Mouse (Mus musculus) liver, embryonic 14.5 days (tissue): ENCODE measurements around the gene Tnxb. TPM values are rescaled to one million over a fixed set of nuclear protein-coding genes. Genes with fewer than 3 reads are reported as not detected.

Experiments
- ATAC-seq: fragments of 200-750 bp; cut with Nextera tagmentation; 2 replicates; pipeline ENCODE4 v1.8.0; 2017; ENCODE audit warnings: moderate number of reproducible peaks, mild to moderate bottlenecking, moderate library complexity; ENCODE audit not compliant: insufficient read depth
- DNase-seq, 3 experiments: peaks; one replicate each; pipeline ENCODE4 v3.0.0-alpha.2; 2012 to 2013; ENCODE audit warnings: low read depth in 3 of 3, low spot score in 3 of 3
- H3K27ac ChIP-seq: fragments of 300-500 bp; sonication (generic); 2 replicates; pipeline ENCODE4 v1.5.1; 2014; ENCODE audit warnings: moderate library complexity, mild to moderate bottlenecking, control low read depth, inconsistent platforms
- H3K27me3 ChIP-seq: fragments of 300-500 bp; sonication (generic); 2 replicates; pipeline ENCODE4 v1.6.1; 2014; ENCODE audit warnings: mild to moderate bottlenecking, low read length, moderate library complexity; ENCODE audit not compliant: control insufficient read depth, insufficient read depth
- H3K36me3 ChIP-seq: fragments of 300-500 bp; sonication (generic); replicated peaks from 2 replicates; pipeline ENCODE4 v1.6.1; 2014; ENCODE audit warnings: low read depth; ENCODE audit not compliant: control insufficient read depth, insufficient read depth
- H3K4me1 ChIP-seq, 2 experiments: fragments of 200-500 bp in 1 of 2; fragments of 300-500 bp in 1 of 2; sonication (generic) in 1 of 2; replicated peaks; 2 replicates each; pipeline ENCODE4 v1.6.1; 2012 to 2014; ENCODE audit warnings: antibody characterized with exemption in 1 of 2, inconsistent platforms in 1 of 2, low read length in 1 of 2; ENCODE audit not compliant: control insufficient read depth in 2 of 2, insufficient read depth in 2 of 2
- H3K4me2 ChIP-seq: fragments of 300-500 bp; sonication (generic); 2 replicates; pipeline ENCODE4 v1.6.1; 2014; ENCODE audit warnings: low read depth, mild to moderate bottlenecking, control low read depth, moderate library complexity
- H3K4me3 ChIP-seq, 2 experiments: fragments of 200-500 bp in 1 of 2; fragments of 300-500 bp in 1 of 2; sonication (generic) in 1 of 2; 2 replicates each; pipeline ENCODE4 v1.5.1; 2012 to 2014; ENCODE audit warnings: low read depth in 2 of 2, low read length in 2 of 2, mild to moderate bottlenecking in 2 of 2, control low read depth in 1 of 2, inconsistent platforms in 1 of 2, moderate library complexity in 1 of 2; ENCODE audit not compliant: insufficient read depth in 1 of 2
- H3K9ac ChIP-seq: fragments of 300-500 bp; sonication (generic); replicated peaks from 2 replicates; pipeline ENCODE4 v1.6.1; 2014; ENCODE audit warnings: mild to moderate bottlenecking, control low read depth, moderate library complexity
- H3K9me3 ChIP-seq: fragments of 300-500 bp; sonication (generic); 2 replicates; pipeline ENCODE4 v1.6.1; 2016; ENCODE audit warnings: low read length, mixed read lengths; ENCODE audit not compliant: control insufficient read depth
- CTCF ChIP-seq: IDR thresholded peaks from 2 replicates; pipeline ENCODE4 v1.5.1; 2016; ENCODE audit warnings: antibody characterized with exemption, low read depth, control low read depth
- EP300 ChIP-seq: IDR thresholded peaks from 2 replicates; pipeline ENCODE4 v1.6.1; 2016; ENCODE audit warnings: antibody characterized with exemption, low read depth
- WGBS: fragments of 180-500 bp; shearing (Covaris S2); extraction: QIAGEN DNeasy Blood & Tissue Kit; methylation state at CpG from one replicate; pipeline ENCODE4 v1.1.7; 2014; ENCODE audit not compliant: insufficient replicate concordance; 5-methylcytosine and 5-hydroxymethylcytosine counted together
- polyA plus RNA-seq, 2 experiments: library from polyadenylated mRNA; depleted of rRNA in 1 of 2; stranded (reverse) in 1 of 2; unstranded in 1 of 2; fragments of >200 nt; fragmentation: Nextera tagmentation in 1 of 2; extraction: Ambion mirVana in 1 of 2; gene quantifications; 2 replicates each; pipeline versions ENCODE4 v1.2.1 to v1.2.3; 2012 to 2014

Tnxb gene
- polyA plus RNA-seq, 2 experiments = 0.13 to 0.17 TPM

DNA sequence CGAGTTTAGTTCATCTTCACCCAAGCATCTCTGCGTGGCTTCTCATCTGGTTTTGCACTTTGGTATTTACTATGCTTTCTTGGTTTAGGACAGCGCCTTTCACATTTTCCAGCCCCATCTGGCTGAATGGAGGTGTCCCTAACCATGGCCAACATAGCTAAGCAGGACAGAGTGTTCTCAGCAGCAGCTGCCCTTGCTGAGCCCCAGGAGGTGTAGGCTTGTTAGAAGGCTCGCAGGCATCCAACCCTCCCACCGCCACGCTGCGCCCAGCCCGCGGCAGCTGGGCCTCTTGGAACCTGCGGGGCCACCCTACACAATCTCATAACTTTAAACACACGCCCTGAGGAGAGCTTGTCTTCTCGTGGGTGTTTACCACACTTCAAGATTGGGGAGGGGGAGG is 6.3 kb downstream of the Tnxb start:
- 53% methylated on average over 12 of the region's 12 CpGs for WGBS
- Histone ChIP-seq H3K4me2 (no peak overlapping the region), H3K9ac (no peak overlapping the region), H3K27me3 (peaks cover 20% of the 10 kb centered on the region), H3K9me3 (no peaks in the 10 kb centered on the region), H3K4me1 (no peaks in the 10 kb centered on the region), H3K4me3 (no peak overlapping the region), H3K27ac (no peak overlapping the region), H3K36me3 (no peaks in the 10 kb centered on the region)
- no peak for ATAC-seq
- TF ChIP-seq EP300 = no peak
- no peak for TF ChIP-seq CTCF
- no peak for DNase-seq

DNA sequence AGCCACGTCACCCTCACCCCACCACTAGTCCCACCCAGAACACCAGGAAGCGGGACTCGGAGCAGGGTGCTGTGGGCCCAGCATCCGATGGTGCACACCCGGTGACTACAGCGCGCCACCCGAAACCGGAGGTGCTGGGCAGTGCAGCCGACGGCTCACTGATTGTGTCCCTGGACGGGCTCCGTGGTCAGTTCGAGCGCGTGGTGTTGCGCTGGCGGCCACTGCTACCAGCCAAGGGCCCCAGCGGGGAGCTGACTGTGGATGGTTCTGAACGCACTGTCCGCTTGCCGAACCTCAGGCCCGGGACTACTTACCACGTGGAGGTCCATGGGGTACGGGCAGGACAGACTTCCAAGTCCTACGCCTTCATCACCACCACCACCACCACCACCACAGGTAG is 9.9 kb downstream of the Tnxb start:
- Histone ChIP-seq H3K9me3 (no peaks in the 10 kb centered on the region), H3K9ac (no peak overlapping the region), H3K4me1 (no peaks in the 10 kb centered on the region), H3K36me3 (no peaks in the 10 kb centered on the region), H3K4me2 (no peak overlapping the region), H3K27ac (no peak overlapping the region), H3K4me3 (no peak overlapping the region), H3K27me3 (no peaks in the 10 kb centered on the region; the same call in 1 of the 2 replicates)
- no peak for ATAC-seq
- TF ChIP-seq CTCF = no peak
- TF ChIP-seq EP300 = no peak
- WGBS = 69% methylated on average over 26 of the region's 26 CpGs
- no peak for DNase-seq

DNA sequence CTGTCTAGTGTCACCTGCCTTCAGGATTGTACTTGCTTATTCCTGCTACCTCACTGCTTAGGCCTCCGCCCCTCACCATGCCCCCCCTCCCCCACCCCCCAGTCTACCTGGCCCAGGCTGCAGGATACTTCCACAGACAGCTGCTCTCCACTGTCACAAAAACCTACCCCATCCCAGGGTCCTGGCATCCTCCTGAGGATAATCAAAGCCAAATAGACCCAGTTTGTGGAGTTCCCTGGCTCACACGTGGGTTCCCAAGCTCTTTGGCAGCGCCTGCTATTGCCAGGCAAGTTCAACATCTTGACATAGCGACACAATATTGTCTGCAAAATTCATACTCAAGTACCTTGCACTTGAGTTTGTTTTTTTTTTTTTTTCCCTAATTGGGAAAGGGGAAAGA is 10.3 kb downstream of the Tnxb start:
- Histone ChIP-seq H3K4me2 (no peak overlapping the region), H3K4me3 (no peak overlapping the region), H3K9me3 (no peaks in the 10 kb centered on the region), H3K9ac (no peak overlapping the region), H3K4me1 (no peaks in the 10 kb centered on the region), H3K27me3 (no peaks in the 10 kb centered on the region; the same call in 1 of the 2 replicates), H3K27ac (no peak overlapping the region), H3K36me3 (no peaks in the 10 kb centered on the region)
- WGBS = 62% methylated on average over 4 of the region's 4 CpGs
- TF ChIP-seq CTCF = no peak
- TF ChIP-seq EP300 = no peak
- DNase-seq (no peak), ATAC-seq (no peak)

DNA sequence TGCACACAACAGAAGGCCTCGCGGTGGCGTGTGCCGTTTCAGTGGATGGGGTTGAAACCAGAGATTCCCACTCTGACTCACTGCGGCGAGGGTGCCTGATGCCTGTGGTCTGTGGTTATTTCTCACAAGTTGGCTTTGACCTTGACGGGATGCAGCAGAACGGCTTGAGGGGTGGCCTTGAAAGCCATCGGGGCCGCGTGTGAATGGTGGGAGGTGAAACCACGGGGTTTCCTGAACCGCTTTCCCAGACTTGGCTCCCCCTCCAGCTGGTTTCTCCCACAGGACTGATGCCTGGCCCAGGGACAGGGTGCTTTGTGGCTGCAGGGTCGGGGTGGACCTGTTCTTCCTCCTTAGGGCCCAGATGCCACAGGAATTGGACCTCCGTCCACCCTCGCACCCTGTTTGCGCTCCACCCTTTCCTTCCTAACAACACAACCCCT is 10.8 kb downstream of the Tnxb start:
- H3K27me3 ChIP-seq = no peaks in the 10 kb centered on the region; the same call in 1 of the 2 replicates

DNA sequence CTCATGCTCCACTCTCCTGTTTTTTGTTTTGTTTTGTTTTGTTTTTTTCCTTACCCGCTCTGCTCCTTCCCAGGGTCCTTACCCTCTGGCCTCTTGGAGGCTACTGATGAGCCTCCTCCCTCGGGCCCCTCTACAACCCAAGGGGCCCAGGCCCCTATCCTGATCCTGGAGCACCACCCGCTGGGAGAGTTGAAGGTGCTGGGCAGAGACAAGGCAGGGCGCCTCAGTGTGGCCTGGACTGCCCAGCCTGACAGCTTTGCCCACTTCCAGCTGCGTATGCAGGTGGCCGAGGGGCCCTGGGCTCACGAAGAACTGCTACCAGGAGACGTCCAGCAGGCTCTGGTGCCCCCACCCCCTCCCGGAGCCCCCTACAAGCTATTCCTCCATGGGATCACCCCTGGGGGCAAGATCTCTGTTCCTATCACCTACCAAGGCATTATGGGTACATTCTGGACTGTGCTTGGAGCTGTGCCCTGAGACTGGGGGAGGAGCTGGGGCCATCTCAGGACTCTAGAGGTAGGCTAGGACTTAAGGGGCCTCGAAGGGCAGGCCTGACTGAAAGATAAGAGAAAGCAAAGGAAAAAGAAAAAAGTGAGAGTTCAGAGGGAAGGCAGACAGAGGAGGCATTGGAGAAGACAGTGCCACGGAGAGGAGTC is 11.7 kb downstream of the Tnxb start:
- Histone ChIP-seq H3K4me3 (no peak overlapping the region), H3K36me3 (no peaks in the 10 kb centered on the region), H3K4me2 (no peak overlapping the region), H3K27me3 (no peaks in the 10 kb centered on the region; the same call in 1 of the 2 replicates), H3K4me1 (no peaks in the 10 kb centered on the region), H3K9ac (no peak overlapping the region), H3K27ac (no peak overlapping the region), H3K9me3 (no peaks in the 10 kb centered on the region)
- DNase-seq (no peak), ATAC-seq (no peak)
- TF ChIP-seq CTCF (no peak), EP300 (no peak)
- WGBS = 37% methylated on average over 11 of the region's 11 CpGs

More for the DNA sequence above, 10.8 kb downstream of the Tnxb start:
- ATAC-seq = no peak
- Histone ChIP-seq H3K4me3 (no peak overlapping the region), H3K4me2 (no peak overlapping the region), H3K9ac (no peak overlapping the region), H3K27ac (no peak overlapping the region), H3K36me3 (no peaks in the 10 kb centered on the region), H3K9me3 (no peaks in the 10 kb centered on the region), H3K4me1 (no peaks in the 10 kb centered on the region)
- TF ChIP-seq CTCF (no peak), EP300 (no peak)
- no peak for DNase-seq
- 14% methylated on average over 17 of the region's 17 CpGs for WGBS
